Mouse (Mus musculus): ENCODE results near the gene Olfr109. TPM values are rescaled to one million over a fixed set of nuclear protein-coding genes. Genes with fewer than 3 reads are reported as not detected.

The Olfr109 gene
- not detected for polyA plus RNA-seq (2015; fragmentation: Illumina TruSeq; extraction: RNeasy Lipid Tissue Mini Kit (QIAGEN cat#74804); ENCODE audit: insufficient read depth, low replicate concordance)

DNA sequence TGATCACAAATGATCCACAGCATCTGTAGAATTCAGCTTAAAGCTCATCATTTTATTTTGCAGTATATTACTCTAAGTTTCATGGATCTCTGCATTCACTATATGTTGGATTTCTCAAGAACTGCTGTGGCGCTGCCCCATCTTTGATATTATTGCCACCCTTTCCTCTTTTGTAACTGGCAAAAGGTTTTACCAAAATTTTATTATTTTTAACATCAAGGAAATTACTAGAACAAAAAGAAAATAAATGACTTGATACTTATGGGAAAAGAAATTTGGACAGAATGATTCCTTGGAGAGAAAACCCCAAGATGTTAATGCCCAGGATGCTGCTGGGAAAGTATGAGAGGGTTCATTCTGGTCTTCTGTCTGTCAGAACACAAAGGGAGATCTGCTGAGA, at the start of gene Olfr109:
TSS of gene Olfr109 (plus strand) at position 301 of the 400 bp plus-strand sequence.

DNA sequence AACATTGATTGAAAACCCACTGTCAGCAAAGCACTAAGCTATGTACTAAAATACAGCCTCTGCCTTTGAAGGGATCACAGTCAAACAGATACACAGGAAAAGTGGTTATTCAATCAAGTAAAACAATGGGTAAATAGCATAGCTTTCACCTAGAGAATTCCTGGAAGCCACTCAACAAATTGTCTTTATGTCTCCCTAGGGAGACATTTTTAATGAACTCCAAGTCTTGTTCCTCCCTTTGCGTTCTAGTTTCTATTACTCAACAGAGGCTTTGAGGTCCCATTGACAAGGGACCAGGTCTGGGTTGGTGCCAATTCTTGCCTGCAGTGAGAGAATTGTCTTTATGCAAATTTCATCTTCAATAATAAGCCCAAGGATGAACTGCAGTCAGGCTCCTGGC, 13.5 kb upstream of the Olfr109 start, which contains the start of gene Olfr108:
TSS of gene Olfr108 (plus strand) at position 301 of the 400 bp plus-strand sequence.

DNA sequence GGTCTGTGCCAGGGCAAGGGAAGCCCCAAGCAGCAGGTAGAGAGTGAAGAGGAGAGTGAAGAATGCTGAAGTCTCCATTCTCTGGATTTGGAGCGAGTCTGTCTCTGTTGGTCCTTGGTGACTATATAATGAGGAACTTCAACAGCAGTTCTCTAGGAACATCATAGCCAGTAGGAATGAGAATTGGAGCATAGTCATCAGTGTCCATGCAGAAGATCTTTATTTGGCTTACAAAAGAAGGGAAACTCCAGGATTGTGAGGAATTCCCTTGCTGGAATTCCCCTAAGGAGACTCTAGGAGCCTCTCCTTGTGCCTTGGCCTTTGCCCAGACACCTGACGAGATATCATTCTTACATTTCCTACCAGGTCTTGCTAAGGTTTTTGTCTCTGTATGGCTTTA, 24.7 kb downstream of the Olfr109 start, which contains the start of gene H2-M2:
TSS of gene H2-M2 (minus strand) at position 101 of the 400 bp plus-strand sequence.

DNA sequence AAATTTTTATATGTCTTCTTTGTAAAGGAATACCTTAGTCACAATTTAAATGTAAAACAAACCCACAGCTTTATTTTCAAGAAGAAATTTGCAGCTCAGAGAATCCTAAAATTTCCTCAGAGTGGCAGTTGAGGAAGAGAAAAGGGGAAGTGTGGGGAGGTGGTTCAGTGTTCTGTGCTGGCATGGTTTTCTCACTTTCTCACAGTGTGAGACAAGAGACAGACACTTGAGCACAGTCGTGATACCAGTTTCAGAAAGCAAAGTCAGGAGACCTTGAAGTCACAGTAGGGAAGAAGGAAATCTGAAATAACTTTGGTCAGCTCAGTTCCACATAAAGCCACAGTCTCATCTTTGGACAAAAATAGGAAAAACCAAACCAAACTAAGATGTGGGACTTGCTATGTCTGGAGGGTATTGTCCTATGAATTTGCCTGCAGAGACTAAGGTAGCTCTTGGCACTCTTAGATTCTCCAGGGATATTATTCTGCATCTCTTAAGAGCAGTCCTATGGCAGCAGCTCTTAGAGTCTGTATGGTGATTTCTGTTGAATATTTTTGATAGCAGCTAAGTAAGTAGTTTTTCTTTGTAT, 33.3 kb downstream of the Olfr109 start, which contains the start of gene Olfr110:
TSS of gene Olfr110 (plus strand) at position 539 of the 589 bp plus-strand sequence.

DNA sequence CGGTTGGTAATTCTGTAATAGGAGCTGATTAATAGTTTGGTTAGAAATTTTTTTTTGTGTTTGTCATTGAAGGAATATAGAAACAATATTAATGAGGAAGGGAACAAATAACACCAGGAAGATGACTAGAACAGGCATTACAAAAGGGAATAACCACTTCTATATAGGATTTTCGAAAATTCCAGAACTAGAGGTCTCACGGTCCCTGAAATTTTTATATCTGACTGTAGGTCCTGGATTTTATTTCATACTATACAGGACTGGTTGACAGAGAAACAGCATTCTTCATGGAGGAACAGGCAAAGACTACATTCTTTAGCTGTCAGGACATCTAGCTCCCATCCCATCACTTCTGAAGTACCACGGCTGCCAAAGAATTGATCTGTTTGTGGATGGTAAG, 49.0 kb downstream of the Olfr109 start, which contains the start of gene Olfr111:
TSS of gene Olfr111 (plus strand) at position 301 of the 400 bp plus-strand sequence.

Other genes starting within 250 kb of the Olfr109 start
- not detected for gene Olfr95, start 245.8 kb upstream of the Olfr109 start, polyA plus RNA-seq (2015; fragmentation: Illumina TruSeq; extraction: RNeasy Lipid Tissue Mini Kit (QIAGEN cat#74804); ENCODE audit: insufficient read depth, low replicate concordance)
- gene Olfr96, start 238.8 kb upstream of the Olfr109 start, polyA plus RNA-seq (2015; fragmentation: Illumina TruSeq; extraction: RNeasy Lipid Tissue Mini Kit (QIAGEN cat#74804); ENCODE audit: insufficient read depth, low replicate concordance), result not detected
- not detected for gene Olfr97, start 221.6 kb upstream of the Olfr109 start, polyA plus RNA-seq (2015; fragmentation: Illumina TruSeq; extraction: RNeasy Lipid Tissue Mini Kit (QIAGEN cat#74804); ENCODE audit: insufficient read depth, low replicate concordance)
- gene Olfr98, start 195.2 kb upstream of the Olfr109 start, polyA plus RNA-seq (2015; fragmentation: Illumina TruSeq; extraction: RNeasy Lipid Tissue Mini Kit (QIAGEN cat#74804); ENCODE audit: insufficient read depth, low replicate concordance), result not detected
- 58.2 TPM for gene H2-M3, start 188.7 kb upstream of the Olfr109 start, polyA plus RNA-seq (2015; fragmentation: Illumina TruSeq; extraction: RNeasy Lipid Tissue Mini Kit (QIAGEN cat#74804); ENCODE audit: insufficient read depth, low replicate concordance)
- not detected for gene Olfr99, start 175.5 kb upstream of the Olfr109 start, polyA plus RNA-seq (2015; fragmentation: Illumina TruSeq; extraction: RNeasy Lipid Tissue Mini Kit (QIAGEN cat#74804); ENCODE audit: insufficient read depth, low replicate concordance)
- gene Olfr101, start 154.6 kb upstream of the Olfr109 start, polyA plus RNA-seq (2015; fragmentation: Illumina TruSeq; extraction: RNeasy Lipid Tissue Mini Kit (QIAGEN cat#74804); ENCODE audit: insufficient read depth, low replicate concordance), result not detected
- not detected for gene Olfr102, start 141.9 kb upstream of the Olfr109 start, polyA plus RNA-seq (2015; fragmentation: Illumina TruSeq; extraction: RNeasy Lipid Tissue Mini Kit (QIAGEN cat#74804); ENCODE audit: insufficient read depth, low replicate concordance)
- not detected for gene Olfr103, start 119.2 kb upstream of the Olfr109 start, polyA plus RNA-seq (2015; fragmentation: Illumina TruSeq; extraction: RNeasy Lipid Tissue Mini Kit (QIAGEN cat#74804); ENCODE audit: insufficient read depth, low replicate concordance)
- not detected for gene Olfr104-ps, start 99.3 kb upstream of the Olfr109 start, polyA plus RNA-seq (2015; fragmentation: Illumina TruSeq; extraction: RNeasy Lipid Tissue Mini Kit (QIAGEN cat#74804); ENCODE audit: insufficient read depth, low replicate concordance)
- not detected for gene Olfr105-ps, start 79.9 kb upstream of the Olfr109 start, polyA plus RNA-seq (2015; fragmentation: Illumina TruSeq; extraction: RNeasy Lipid Tissue Mini Kit (QIAGEN cat#74804); ENCODE audit: insufficient read depth, low replicate concordance)
- gene Olfr106-ps, start 68.5 kb upstream of the Olfr109 start, polyA plus RNA-seq (2015; fragmentation: Illumina TruSeq; extraction: RNeasy Lipid Tissue Mini Kit (QIAGEN cat#74804); ENCODE audit: insufficient read depth, low replicate concordance), result not detected
- gene Olfr107, start 59.7 kb upstream of the Olfr109 start, polyA plus RNA-seq (2015; fragmentation: Illumina TruSeq; extraction: RNeasy Lipid Tissue Mini Kit (QIAGEN cat#74804); ENCODE audit: insufficient read depth, low replicate concordance), result not detected
- not detected for gene Olfr108, start 13.4 kb upstream of the Olfr109 start, polyA plus RNA-seq (2015; fragmentation: Illumina TruSeq; extraction: RNeasy Lipid Tissue Mini Kit (QIAGEN cat#74804); ENCODE audit: insufficient read depth, low replicate concordance)
- gene H2-M2, start 24.6 kb downstream of the Olfr109 start, polyA plus RNA-seq (2015; fragmentation: Illumina TruSeq; extraction: RNeasy Lipid Tissue Mini Kit (QIAGEN cat#74804); ENCODE audit: insufficient read depth, low replicate concordance), result 16.8 TPM
- 0.26 TPM for gene Olfr110, start 33.6 kb downstream of the Olfr109 start, polyA plus RNA-seq (2015; fragmentation: Illumina TruSeq; extraction: RNeasy Lipid Tissue Mini Kit (QIAGEN cat#74804); ENCODE audit: insufficient read depth, low replicate concordance)
- gene Olfr111, start 49.1 kb downstream of the Olfr109 start, polyA plus RNA-seq (2015; fragmentation: Illumina TruSeq; extraction: RNeasy Lipid Tissue Mini Kit (QIAGEN cat#74804); ENCODE audit: insufficient read depth, low replicate concordance), result 0.72 TPM
- gene Olfr112, start 110.5 kb downstream of the Olfr109 start, polyA plus RNA-seq (2015; fragmentation: Illumina TruSeq; extraction: RNeasy Lipid Tissue Mini Kit (QIAGEN cat#74804); ENCODE audit: insufficient read depth, low replicate concordance), result not detected
- not detected for gene Olfr113, start 118.7 kb downstream of the Olfr109 start, polyA plus RNA-seq (2015; fragmentation: Illumina TruSeq; extraction: RNeasy Lipid Tissue Mini Kit (QIAGEN cat#74804); ENCODE audit: insufficient read depth, low replicate concordance)
- not detected for gene Olfr114, start 133.8 kb downstream of the Olfr109 start, polyA plus RNA-seq (2015; fragmentation: Illumina TruSeq; extraction: RNeasy Lipid Tissue Mini Kit (QIAGEN cat#74804); ENCODE audit: insufficient read depth, low replicate concordance)
- gene Olfr115, start 168.2 kb downstream of the Olfr109 start, polyA plus RNA-seq (2015; fragmentation: Illumina TruSeq; extraction: RNeasy Lipid Tissue Mini Kit (QIAGEN cat#74804); ENCODE audit: insufficient read depth, low replicate concordance), result not detected
- gene Olfr116, start 168.3 kb downstream of the Olfr109 start, polyA plus RNA-seq (2015; fragmentation: Illumina TruSeq; extraction: RNeasy Lipid Tissue Mini Kit (QIAGEN cat#74804); ENCODE audit: insufficient read depth, low replicate concordance), result not detected
- gene Olfr117, start 204.9 kb downstream of the Olfr109 start, polyA plus RNA-seq (2015; fragmentation: Illumina TruSeq; extraction: RNeasy Lipid Tissue Mini Kit (QIAGEN cat#74804); ENCODE audit: insufficient read depth, low replicate concordance), result not detected
- not detected for gene Olfr118, start 208.1 kb downstream of the Olfr109 start, polyA plus RNA-seq (2015; fragmentation: Illumina TruSeq; extraction: RNeasy Lipid Tissue Mini Kit (QIAGEN cat#74804); ENCODE audit: insufficient read depth, low replicate concordance)
- gene Olfr119, start 237.6 kb downstream of the Olfr109 start, polyA plus RNA-seq (2015; fragmentation: Illumina TruSeq; extraction: RNeasy Lipid Tissue Mini Kit (QIAGEN cat#74804); ENCODE audit: insufficient read depth, low replicate concordance), result not detected

All from spleen, adult 10 weeks (tissue).